20 mouse cellular contexts compared by ENCODE assay signal in the genomic region with DNA sequence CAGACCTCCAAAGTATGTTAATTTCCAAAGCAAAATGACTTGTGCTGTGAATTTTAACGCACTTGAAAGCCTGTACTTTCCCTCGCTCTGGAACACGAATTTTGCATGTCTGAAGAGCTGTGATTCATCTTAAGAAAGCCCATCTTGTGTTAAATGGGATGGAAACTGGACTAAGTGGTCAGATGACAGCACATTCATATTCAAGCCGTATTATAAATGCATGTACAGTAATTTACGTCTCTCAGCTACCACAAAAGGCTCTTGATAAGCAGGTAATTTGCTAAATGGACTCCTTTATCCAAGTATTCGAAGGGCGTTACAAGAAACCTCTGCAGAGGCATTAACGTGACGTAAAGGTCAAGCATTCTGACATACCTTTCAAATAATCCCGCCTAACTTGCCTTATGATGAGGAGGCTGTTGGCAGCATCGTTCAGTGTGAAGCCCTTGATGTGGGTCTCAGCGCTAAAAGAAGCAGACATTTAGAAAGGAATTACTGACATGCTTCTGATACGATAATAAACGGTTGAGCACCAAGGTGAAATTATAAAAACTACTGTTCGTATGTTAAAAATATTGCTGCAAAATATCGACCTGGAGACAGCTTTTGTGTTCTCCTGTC. TPM values are rescaled to one million over a fixed set of nuclear protein-coding genes. Genes with fewer than 3 reads are reported as not detected.
A peak's percentile ranks its signal among the peaks of the same experiment; 100 is the strongest.
DNase-seq lines count a peak whose midpoint lies in the region; ATAC-seq and TF ChIP-seq lines count a peak whose summit lies in the region.
"Had no signal": no experiment of that assay in that cellular context is flagged by ENCODE, and none has a peak within 500 bp of the region (broad histone marks: within the 10 kb centered on the region; RNA-seq: fewer than 3 reads in every experiment).

No protein-coding gene starts in this region.

- H3K27me3 ChIP-seq in forebrain, embryonic 13.5 days = peaks cover 5% of the 10 kb centered on the region
- H3K27me3 ChIP-seq in forebrain, embryonic 11.5 days (ENCODE audit: control insufficient read depth, insufficient read depth, low read length) = no peaks in the 10 kb centered on the region
- H3K27me3 ChIP-seq in CH12.LX (replicated peaks) = no peaks in the 10 kb centered on the region
- no peaks in the 10 kb centered on the region for H3K27me3 ChIP-seq in forebrain, embryonic 14.5 days (replicated peaks; ENCODE audit: control insufficient read depth, insufficient read depth, low read length)
- H3K27me3 ChIP-seq: embryonic facial prominence, embryonic 13.5 days; heart, embryonic 13.5 days had no signal

- dilution Hi-C loops in CH12.LX (cut with MboI; ENCODE audit: extremely low pct_ligation_motif_present, extremely low pct_unique_long_range_greater_than_20kb, low sequenced_read_pairs) = no loop called here

- peak; percentile 88 for TF ChIP-seq EP300 in CH12.LX (IDR thresholded peaks at IDR 0.05; ENCODE audit: low read length)

- ATAC-seq in forebrain, embryonic 13.5 days = peak; percentile 57
- no peak for ATAC-seq in forebrain, embryonic 11.5 days (replicated peaks; ENCODE audit: low FRiP score)
- peak; percentile 50 for ATAC-seq in forebrain, embryonic 14.5 days
- ATAC-seq: intestine, embryonic 16.5 days had no signal

- WGBS in forebrain, embryonic 13.5 days = 36% methylated on average over 16 of the region's 16 CpGs
- WGBS in forebrain, embryonic 11.5 days = 69% methylated on average over 16 of the region's 16 CpGs
- 31% methylated on average over 16 of the region's 16 CpGs for WGBS in forebrain, embryonic 14.5 days

- no peak for TF ChIP-seq CTCF in CH12.LX (conservative IDR thresholded peaks at IDR 0.05 in 1 of 2, IDR thresholded peaks at IDR 0.05 in 1 of 2; ENCODE audit: low read depth in 2 of 2, low read length in 2 of 2)

- H3K27ac ChIP-seq in forebrain, embryonic 13.5 days = no peak overlapping the region
- H3K27ac ChIP-seq in forebrain, embryonic 11.5 days (ENCODE audit: low read depth, low read length) = no peak overlapping the region
- no peak overlapping the region; the same call in 1 of the 2 replicates for H3K27ac ChIP-seq in CH12.LX (ENCODE audit: insufficient read depth, low read depth)
- no peak overlapping the region for H3K27ac ChIP-seq in forebrain, embryonic 14.5 days (ENCODE audit: low read depth, low read length)
- H3K27ac ChIP-seq: embryonic facial prominence, embryonic 13.5 days; heart, embryonic 13.5 days; hindbrain, embryonic 15.5 days had no signal

- in situ Hi-C loops in CH12.LX (cut with MboI; ENCODE audit: low pct_ligation_motif_present, low pct_unique_long_range_greater_than_20kb, low sequenced_read_pairs) = no loop called here

- H3K4me1 ChIP-seq in forebrain, embryonic 13.5 days = peaks cover 32% of the 10 kb centered on the region
- H3K4me1 ChIP-seq in forebrain, embryonic 11.5 days (replicated peaks; ENCODE audit: control insufficient read depth, insufficient read depth, low read length) = peaks cover 4% of the 10 kb centered on the region; the same call in 1 of the 2 replicates
- peaks cover 11 to 58% of the 10 kb centered on the region in 2 experiments for H3K4me1 ChIP-seq in CH12.LX (ENCODE audit: control insufficient read depth in 1 of 2, insufficient read depth in 2 of 2)
- H3K4me1 ChIP-seq in forebrain, embryonic 14.5 days (ENCODE audit: control insufficient read depth, insufficient read depth, low read length) = peaks cover 18% of the 10 kb centered on the region; the same call in 1 of the 2 replicates

- no peaks in the 10 kb centered on the region for H3K79me2 ChIP-seq in CH12.LX (replicated peaks; ENCODE audit: control insufficient read depth, extremely low read depth, insufficient read depth, poor library complexity, severe bottlenecking)

- no peak for DNase-seq in forebrain, embryonic 11.5 days (ENCODE audit: low spot score)
- peak; percentile 45 for DNase-seq in CH12.LX (ENCODE audit: extremely low read depth)
- peak; percentile 67 for DNase-seq in forebrain, embryonic 14.5 days (ENCODE audit: low spot score)
- DNase-seq in mesoderm, embryonic 11.5 days (ENCODE audit: low read depth, low spot score) = peak; percentile 24
- DNase-seq in thymus, postnatal 0 days (ENCODE audit: low spot score) = no peak
- DNase-seq: adrenal gland, adult 2 months; adrenal gland, postnatal 25 days; cerebellum, adult 2 months; cerebellum, postnatal 10 days; embryo, embryonic 11 days; gastrocnemius, postnatal 10 days; heart, postnatal 36 days had no signal

- H3K9me3 ChIP-seq in forebrain, embryonic 13.5 days (replicated peaks) = no peaks in the 10 kb centered on the region
- H3K9me3 ChIP-seq in forebrain, embryonic 11.5 days (ENCODE audit: control insufficient read depth, low read length) = no peaks in the 10 kb centered on the region
- H3K9me3 ChIP-seq in CH12.LX (replicated peaks; ENCODE audit: low read length) = no peaks in the 10 kb centered on the region
- no peaks in the 10 kb centered on the region for H3K9me3 ChIP-seq in forebrain, embryonic 14.5 days (replicated peaks; ENCODE audit: control insufficient read depth, low read length)
- H3K9me3 ChIP-seq: embryonic facial prominence, embryonic 13.5 days; heart, embryonic 13.5 days; hindbrain, embryonic 15.5 days had no signal

- peak overlapping the region; percentile 16; the same call in 1 of the 2 replicates for H3K4me2 ChIP-seq in forebrain, embryonic 13.5 days
- no peak overlapping the region for H3K4me2 ChIP-seq in forebrain, embryonic 11.5 days (ENCODE audit: low read depth, low read length, severe bottlenecking)
- peak overlapping the region; percentile 96 for H3K4me2 ChIP-seq in CH12.LX (ENCODE audit: insufficient read depth, low read depth, poor library complexity, severe bottlenecking)
- H3K4me2 ChIP-seq in forebrain, embryonic 14.5 days (ENCODE audit: low read length) = no peak overlapping the region
- H3K4me2 ChIP-seq: embryonic facial prominence, embryonic 13.5 days; heart, embryonic 13.5 days; hindbrain, embryonic 15.5 days had no signal

- H3K9ac ChIP-seq in forebrain, embryonic 13.5 days = peak overlapping the region; percentile 3; the same call in 1 of the 2 replicates
- no peak overlapping the region for H3K9ac ChIP-seq in forebrain, embryonic 11.5 days (ENCODE audit: low read length)
- peak overlapping the region; percentile 75; the same call in 1 of the 2 replicates for H3K9ac ChIP-seq in CH12.LX (ENCODE audit: insufficient read depth, low read depth)
- H3K9ac ChIP-seq in forebrain, embryonic 14.5 days (ENCODE audit: low read length) = no peak overlapping the region
- H3K9ac ChIP-seq: embryonic facial prominence, embryonic 13.5 days; heart, embryonic 13.5 days; hindbrain, embryonic 15.5 days had no signal

- H3K4me3 ChIP-seq in forebrain, embryonic 13.5 days = no peak overlapping the region
- no peak overlapping the region for H3K4me3 ChIP-seq in forebrain, embryonic 11.5 days (ENCODE audit: low read depth, low read length)
- no peak overlapping the region for H3K4me3 ChIP-seq in CH12.LX (replicated peaks in 1 of 3; ENCODE audit: low read depth in 2 of 3, low read length in 2 of 3, poor library complexity in 1 of 3)
- no peak overlapping the region for H3K4me3 ChIP-seq in forebrain, embryonic 14.5 days (ENCODE audit: low read depth, low read length)
- H3K4me3 ChIP-seq: embryonic facial prominence, embryonic 13.5 days; heart, embryonic 13.5 days; hindbrain, embryonic 15.5 days had no signal

- TF ChIP-seq RAD21 in CH12.LX (IDR thresholded peaks at IDR 0.05; ENCODE audit: low read depth, low read length) = no peak

- H3K36me3 ChIP-seq in forebrain, embryonic 13.5 days (ENCODE audit: poor library complexity, severe bottlenecking) = peaks cover 10% of the 10 kb centered on the region
- H3K36me3 ChIP-seq in forebrain, embryonic 11.5 days (ENCODE audit: control insufficient read depth, insufficient read depth, low read length) = no peaks in the 10 kb centered on the region; the same call in 1 of the 2 replicates
- H3K36me3 ChIP-seq in CH12.LX (replicated peaks in 1 of 2; ENCODE audit: control insufficient read depth in 1 of 2, insufficient read depth in 1 of 2, low read length in 1 of 2) = peaks cover 14 to 71% of the 10 kb centered on the region in 2 experiments
- H3K36me3 ChIP-seq in forebrain, embryonic 14.5 days (ENCODE audit: control insufficient read depth, insufficient read depth, low read length) = peaks cover 4% of the 10 kb centered on the region; the same call in 1 of the 2 replicates

- TF ChIP-seq POLR2A in CH12.LX (IDR thresholded peaks at IDR 0.05; ENCODE audit: low read depth, low read length) = no peak

TF ChIP-seq in CH12.LX, 34 proteins besides CTCF, POLR2A, EP300 and RAD21 (continues in another document):
- TF ChIP-seq MAFK (IDR thresholded peaks at IDR 0.05; ENCODE audit: insufficient replicate concordance, low read length) (peak; percentile 51; the same call in 1 of the 2 replicates), MEF2A (IDR thresholded peaks at IDR 0.05; ENCODE audit: borderline replicate concordance, low read depth, low read length) (0 out of 2 replicates have a peak, but pooled peaks have one; percentile 45), ZC3H11A (IDR thresholded peaks at IDR 0.05; ENCODE audit: low read depth, low read length) (no peak), ZKSCAN1 (IDR thresholded peaks at IDR 0.05; ENCODE audit: borderline replicate concordance, low read depth, low read length) (no peak), USF2 (conservative IDR thresholded peaks at IDR 0.05; ENCODE audit: low read depth, low read length) (no peak), USF1 (IDR thresholded peaks at IDR 0.05; ENCODE audit: low read depth, low read length) (no peak), NELFE (IDR thresholded peaks at IDR 0.05; ENCODE audit: low read depth, low read length) (no peak), CHD1 (IDR thresholded peaks at IDR 0.05; ENCODE audit: low read depth, low read length) (peak; percentile 65; the same call in 1 of the 2 replicates)

RNA-seq across cellular contexts. Expression of gene Abcg5, which starts 33.6 kb away (rescaled TPM):
- polyA plus RNA-seq in forebrain, embryonic 13.5 days (2015; fragmentation: Nextera tagmentation; extraction: Ambion mirVana) = 4.1 and 4.3 TPM in 2 replicates
- 5.1 and 5.9 TPM in 2 replicates for polyA plus RNA-seq in forebrain, embryonic 11.5 days (2014; fragmentation: Nextera tagmentation; extraction: Ambion mirVana)
- total RNA-seq in CH12.LX (2012; rRNA removed) (not detected in 2 replicates), CH12.LX (2014; rRNA removed) (not detected in 2 replicates)
- not detected in 2 replicates for polyA plus RNA-seq in CH12.LX (2012; ENCODE audit: insufficient read length, low read depth)
- 3.6 and 4.1 TPM in 2 replicates for polyA plus RNA-seq in forebrain, embryonic 14.5 days (2014; fragmentation: Nextera tagmentation; extraction: Ambion mirVana)
- polyA plus RNA-seq in thymus, postnatal 0 days (2015; fragmentation: Nextera tagmentation; extraction: Ambion mirVana) = 0.10 and 0.20 TPM in 2 replicates
- total RNA-seq: adrenal gland, adult 2 months; common myeloid progenitor, adult 5-6 weeks; gastrocnemius, postnatal 10 days; heart, postnatal 36 days had no signal
- polyA plus RNA-seq: frontal cortex, adult 2 months; heart, postnatal 0 days had no signal

RNA-seq across cellular contexts. Expression of gene Abcg8, which starts 40.3 kb away (rescaled TPM):
- polyA plus RNA-seq in forebrain, embryonic 13.5 days (2015; fragmentation: Nextera tagmentation; extraction: Ambion mirVana) = 0.09 and 0.37 TPM in 2 replicates
- polyA plus RNA-seq in forebrain, embryonic 11.5 days (2014; fragmentation: Nextera tagmentation; extraction: Ambion mirVana) = 0.17 and 0.48 TPM in 2 replicates
- total RNA-seq in CH12.LX (2012; rRNA removed) (0.04 TPM in 1 of 2 replicates, not detected in the other), CH12.LX (2014; rRNA removed) (not detected in 2 replicates)
- not detected in 2 replicates for polyA plus RNA-seq in CH12.LX (2012; ENCODE audit: insufficient read length, low read depth)
- polyA plus RNA-seq in forebrain, embryonic 14.5 days (2014; fragmentation: Nextera tagmentation; extraction: Ambion mirVana) = 0.05 TPM in 1 of 2 replicates, not detected in the other
- 0.05 and 0.07 TPM in 2 replicates for polyA plus RNA-seq in thymus, postnatal 0 days (2015; fragmentation: Nextera tagmentation; extraction: Ambion mirVana)
- total RNA-seq: common myeloid progenitor, adult 5-6 weeks; gastrocnemius, postnatal 10 days; heart, postnatal 36 days had no signal
- polyA plus RNA-seq: cerebellum, adult 2 months; frontal cortex, adult 2 months; heart, embryonic 13.5 days; heart, postnatal 0 days had no signal

Comparison
In these comparisons a context has a peak if more than half of its experiments do, and no peak if none do; other contexts are left out.
1. H3K4me2 ChIP-seq: peak in forebrain, embryonic 13.5 days (single experiment) and CH12.LX (single experiment); none in forebrain, embryonic 11.5 days (single experiment) and forebrain, embryonic 14.5 days (single experiment).
2. H3K9ac ChIP-seq: peak in forebrain, embryonic 13.5 days (single experiment) and CH12.LX (single experiment); none in forebrain, embryonic 11.5 days (single experiment) and forebrain, embryonic 14.5 days (single experiment).
3. DNase-seq: peak in CH12.LX (single experiment), forebrain, embryonic 14.5 days (single experiment) and mesoderm, embryonic 11.5 days (single experiment); none in forebrain, embryonic 11.5 days (single experiment) and thymus, postnatal 0 days (single experiment).